Mouse (Mus musculus) c-Kit-positive CD71-negative TER-119-negative erythroid progenitor cells, embryonic 14.5 days (primary cell): Measurements from ENCODE around the gene Slc25a11.
A peak's percentile ranks its signal among the peaks of the same experiment; 100 is the strongest.

Experiments
- DNase-seq: peaks from one replicate; pipeline ENCODE4 v3.0.0-alpha.2; 2013; ENCODE audit warnings: low read depth

The Slc25a11 gene

GRCm38 (mm10) chr11:70646691-70647650 lies at the start of gene Slc25a11, which contains the start of gene Rnf167:
Slc25a11 (minus strand) TSS chr11:70647479.
Rnf167 (plus strand) TSS chr11:70647235.
- DNase-seq: peak; percentile 98

- no peak for DNase-seq
Measured at GRCm38 (mm10) chr11:70693504-70693903, 46.2 kb upstream of the Slc25a11 start.

GRCm38 (mm10) chr11:70689578-70689977 lies 42.3 kb upstream of the Slc25a11 start:
- DNase-seq: no peak

GRCm38 (mm10) chr11:70688372-70688771 lies 41.1 kb upstream of the Slc25a11 start:
- DNase-seq: no peak

GRCm38 (mm10) chr11:70687601-70688199 lies 40.4 kb upstream of the Slc25a11 start, which contains the start of gene Camta2:
Camta2 (minus strand) TSS chr11:70688105.
- DNase-seq: peak; percentile 60

- DNase-seq: no peak
Measured at GRCm38 (mm10) chr11:70686901-70687566, 39.8 kb upstream of the Slc25a11 start.

GRCm38 (mm10) chr11:70683640-70684039 lies 36.4 kb upstream of the Slc25a11 start:
- no peak for DNase-seq

- DNase-seq: peak; percentile 39
Measured at GRCm38 (mm10) chr11:70681897-70682581, 34.8 kb upstream of the Slc25a11 start.

GRCm38 (mm10) chr11:70681170-70681569 lies 33.9 kb upstream of the Slc25a11 start:
- no peak for DNase-seq

- peak; percentile 36 for DNase-seq
Measured at GRCm38 (mm10) chr11:70679894-70680293, 32.6 kb upstream of the Slc25a11 start.

GRCm38 (mm10) chr11:70679361-70679760 lies 32.1 kb upstream of the Slc25a11 start:
- no peak for DNase-seq

GRCm38 (mm10) chr11:70678576-70678975 lies 31.3 kb upstream of the Slc25a11 start:
- no peak for DNase-seq

GRCm38 (mm10) chr11:70678092-70678491 lies 30.8 kb upstream of the Slc25a11 start:
- no peak for DNase-seq

- DNase-seq: no peak
Measured at GRCm38 (mm10) chr11:70674501-70674900, 27.2 kb upstream of the Slc25a11 start.

GRCm38 (mm10) chr11:70674014-70674413 lies 26.7 kb upstream of the Slc25a11 start:
- no peak for DNase-seq

- no peak for DNase-seq
Measured at GRCm38 (mm10) chr11:70671333-70672047, 24.2 kb upstream of the Slc25a11 start.

GRCm38 (mm10) chr11:70670483-70670882 lies 23.2 kb upstream of the Slc25a11 start:
- no peak for DNase-seq

GRCm38 (mm10) chr11:70669582-70670345 lies 22.5 kb upstream of the Slc25a11 start:
- DNase-seq: no peak

GRCm38 (mm10) chr11:70668771-70669505 lies 21.7 kb upstream of the Slc25a11 start, which contains the start of gene Spag7:
Spag7 (minus strand) TSS chr11:70669416.
- DNase-seq: peak; percentile 97
